Mouse (Mus musculus) thymus, adult 2 months (tissue): ENCODE data around the gene Ccdc33. TPM values are rescaled to one million over a fixed set of nuclear protein-coding genes. Genes with fewer than 3 reads are reported as not detected.

Source experiments
- DNase-seq: peaks from one replicate; pipeline ENCODE4 v3.0.0; 2021
- H3K27ac ChIP-seq: fragments of 200-500 bp; 2 replicates; pipeline ENCODE4 v1.5.1; 2012; ENCODE audit warnings: low read length, control low read depth; ENCODE audit not compliant: control insufficient read depth, insufficient read depth
- H3K27me3 ChIP-seq: fragments of 200-500 bp; 2 replicates; pipeline ENCODE4 v1.6.1; 2012; ENCODE audit warnings: mild to moderate bottlenecking, low read length, moderate library complexity, mixed read lengths; ENCODE audit not compliant: control insufficient read depth, insufficient read depth
- H3K36me3 ChIP-seq: fragments of 200-500 bp; 2 replicates; pipeline ENCODE4 v1.6.1; 2012; ENCODE audit warnings: mild to moderate bottlenecking, low read length, moderate library complexity; ENCODE audit not compliant: control insufficient read depth, insufficient read depth
- H3K4me1 ChIP-seq: fragments of 200-500 bp; replicated peaks from 2 replicates; pipeline ENCODE4 v1.6.1; 2012; ENCODE audit warnings: low read length; ENCODE audit not compliant: control insufficient read depth, insufficient read depth
- H3K4me3 ChIP-seq: fragments of 200-500 bp; 2 replicates; pipeline ENCODE4 v1.5.1; 2012; ENCODE audit warnings: mild to moderate bottlenecking, low read length, control low read depth, moderate library complexity; ENCODE audit not compliant: control insufficient read depth, insufficient read depth
- CTCF ChIP-seq: fragments of 200-500 bp; IDR thresholded peaks from 2 replicates; pipeline ENCODE4 v1.5.1; 2012; ENCODE audit warnings: mild to moderate bottlenecking, control low read depth, low read length, moderate library complexity, borderline replicate concordance; ENCODE audit not compliant: control insufficient read depth, poor library complexity, insufficient read depth; ENCODE audit errors: extremely low read depth
- POLR2A ChIP-seq: fragments of 200-500 bp; IDR thresholded peaks from 2 replicates; pipeline ENCODE4 v1.6.1; 2012; ENCODE audit warnings: mild to moderate bottlenecking, low read length, control low read depth, moderate library complexity; ENCODE audit not compliant: control insufficient read depth, poor library complexity, insufficient read depth; ENCODE audit errors: extremely low read depth
- WGBS: fragments of 180-500 bp; shearing (Covaris S2); methylation state at CpG from one replicate; pipeline ENCODE4 v1.1.7; 2018; 5-methylcytosine and 5-hydroxymethylcytosine counted together
- polyA plus RNA-seq: library from polyadenylated mRNA; depleted of rRNA; stranded (reverse); fragments of >200 nt; gene quantifications from 2 replicates; pipeline ENCODE4 v1.2.3, GENCODE M21; 2012

Ccdc33 gene
- polyA plus RNA-seq, 1 experiment: 1.2 TPM

DNA sequence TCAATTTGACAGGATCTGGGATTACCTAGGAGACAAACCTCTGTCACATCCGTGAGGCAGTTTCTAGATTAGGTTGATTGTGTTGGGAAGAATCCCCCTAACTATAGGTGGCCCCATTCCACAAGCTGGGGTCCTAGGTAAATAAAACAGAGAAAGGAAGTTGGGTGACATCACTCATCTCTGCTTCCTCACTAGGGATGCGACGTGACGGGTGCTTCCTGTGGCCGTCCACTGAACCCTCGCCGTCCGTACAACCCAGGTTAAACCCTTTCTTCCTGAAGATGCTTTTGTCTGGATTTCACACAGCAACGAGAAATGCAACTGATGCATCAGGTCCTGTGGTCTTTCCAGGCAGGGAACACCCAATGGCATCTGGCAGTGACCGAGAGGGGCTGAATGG lies 71.6 kb downstream of the Ccdc33 start:
- Histone ChIP-seq H3K27me3 (no peaks in the 10 kb centered on the region), H3K27ac (no peak overlapping the region), H3K4me3 (no peak overlapping the region), H3K36me3 (no peaks in the 10 kb centered on the region), H3K4me1 (no peaks in the 10 kb centered on the region)
- WGBS: 36% methylated on average over 10 of the region's 10 CpGs
- TF ChIP-seq POLR2A (no peak), CTCF (no peak)
- no peak for DNase-seq

DNA sequence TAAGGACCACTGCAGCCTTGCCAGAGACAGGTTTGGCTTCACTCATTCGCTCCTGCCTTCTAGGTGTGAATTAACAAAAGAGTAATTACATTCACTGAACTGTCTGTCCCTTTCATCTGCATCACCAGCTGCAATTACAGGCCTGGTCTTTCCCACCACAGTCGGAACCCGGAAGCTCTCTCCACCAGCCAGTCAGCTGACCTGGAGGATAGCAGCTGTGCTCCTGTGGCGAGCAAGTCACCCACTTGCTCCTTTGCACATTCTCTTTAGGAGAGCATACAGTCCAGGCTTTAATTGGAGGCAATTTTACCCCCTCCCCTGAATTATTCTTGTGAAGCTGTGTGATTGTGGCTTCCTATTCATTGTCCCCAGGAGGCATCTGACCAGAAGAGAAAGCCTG lies 73.0 kb downstream of the Ccdc33 start:
- H3K4me3 ChIP-seq: no peak overlapping the region
- H3K4me1 ChIP-seq: no peaks in the 10 kb centered on the region
- H3K36me3 ChIP-seq: no peaks in the 10 kb centered on the region
- no peak for DNase-seq
- 35% methylated on average over 4 of the region's 4 CpGs for WGBS
- no peak for TF ChIP-seq POLR2A
- no peak for TF ChIP-seq CTCF
- H3K27ac ChIP-seq: no peak overlapping the region
- H3K27me3 ChIP-seq: no peaks in the 10 kb centered on the region

DNA sequence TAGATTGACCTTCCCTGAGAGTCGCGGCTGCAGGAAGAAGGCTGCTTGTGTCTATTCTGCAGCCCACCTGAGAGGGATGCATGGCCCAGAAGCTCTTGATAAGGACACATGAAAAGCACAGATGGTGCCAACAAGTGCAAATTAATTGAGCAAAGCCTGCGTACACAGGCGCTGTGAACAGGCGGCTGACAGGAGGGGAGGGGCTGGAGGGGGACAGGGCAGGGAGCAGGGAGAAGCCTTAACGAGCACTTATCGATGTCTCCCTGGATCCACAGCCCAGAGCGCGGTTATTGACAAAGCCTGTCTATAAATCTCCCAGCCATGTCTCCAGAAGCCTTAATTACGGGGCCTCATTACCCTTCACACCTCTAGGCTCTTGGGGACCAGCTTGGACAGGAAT lies 73.8 kb downstream of the Ccdc33 start:
- no peak overlapping the region for H3K27ac ChIP-seq
- H3K4me3 ChIP-seq: no peak overlapping the region
- H3K27me3 ChIP-seq: no peaks in the 10 kb centered on the region
- no peaks in the 10 kb centered on the region for H3K36me3 ChIP-seq
- 83% methylated on average over 10 of the region's 10 CpGs for WGBS
- no peak for DNase-seq
- TF ChIP-seq POLR2A (no peak), CTCF (no peak)
- no peaks in the 10 kb centered on the region for H3K4me1 ChIP-seq

DNA sequence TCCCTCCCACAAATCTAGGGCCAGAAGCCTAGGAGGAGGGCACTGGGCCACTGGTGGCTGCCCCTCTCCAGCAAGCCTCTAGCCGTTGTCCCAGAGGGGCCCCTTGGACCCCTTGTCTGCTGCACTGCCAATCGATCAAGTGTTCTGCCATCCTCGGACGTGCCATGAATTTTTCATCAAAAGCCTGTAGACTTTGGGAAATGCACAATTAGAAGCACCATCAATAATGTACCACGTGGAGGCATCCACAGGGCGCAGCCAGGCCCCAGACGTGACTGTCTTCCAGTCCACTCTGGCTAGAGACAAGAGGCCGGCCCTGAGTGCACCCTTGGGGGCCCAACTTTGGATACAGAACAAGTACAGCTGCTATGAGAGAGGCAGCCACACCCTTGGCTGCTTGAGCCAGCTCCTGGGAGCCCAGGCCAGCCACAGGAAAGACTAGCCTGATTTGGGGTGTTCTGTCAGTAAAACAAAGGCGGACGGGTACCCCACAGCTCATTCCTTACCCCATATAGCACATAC lies 75.1 kb downstream of the Ccdc33 start:
- no peaks in the 10 kb centered on the region for H3K27me3 ChIP-seq
- H3K36me3 ChIP-seq: no peaks in the 10 kb centered on the region
- H3K27ac ChIP-seq: no peak overlapping the region
- no peak for DNase-seq
- H3K4me3 ChIP-seq: no peak overlapping the region
- TF ChIP-seq POLR2A (no peak), CTCF (no peak)
- no peaks in the 10 kb centered on the region for H3K4me1 ChIP-seq
- WGBS: 93% methylated on average over 10 of the region's 10 CpGs

DNA sequence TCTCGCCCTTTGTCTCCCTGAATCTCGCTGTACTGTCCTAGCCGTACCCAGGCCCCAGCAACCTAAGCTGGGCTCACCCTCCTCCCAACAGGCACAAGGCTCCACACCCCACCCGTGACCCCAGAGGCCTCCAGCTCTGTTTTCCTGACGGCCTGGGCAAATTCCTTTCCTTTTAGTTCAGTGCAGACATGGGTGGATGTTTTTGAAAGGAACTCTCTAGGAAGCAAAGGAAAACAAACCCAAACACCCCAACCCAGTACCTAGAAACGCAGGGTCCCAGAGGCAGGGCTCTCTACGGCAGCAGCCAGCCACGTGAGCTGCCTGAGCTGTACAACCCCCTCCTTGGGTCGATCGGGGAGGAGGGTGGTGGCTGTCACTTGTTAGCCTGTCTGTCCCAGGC lies 76.2 kb downstream of the Ccdc33 start:
- Histone ChIP-seq H3K27me3 (no peaks in the 10 kb centered on the region), H3K4me1 (no peaks in the 10 kb centered on the region), H3K27ac (no peak overlapping the region), H3K36me3 (no peaks in the 10 kb centered on the region), H3K4me3 (no peak overlapping the region)
- TF ChIP-seq CTCF (no peak), POLR2A (no peak)
- WGBS: 82% methylated on average over 10 of the region's 10 CpGs
- no peak for DNase-seq

DNA sequence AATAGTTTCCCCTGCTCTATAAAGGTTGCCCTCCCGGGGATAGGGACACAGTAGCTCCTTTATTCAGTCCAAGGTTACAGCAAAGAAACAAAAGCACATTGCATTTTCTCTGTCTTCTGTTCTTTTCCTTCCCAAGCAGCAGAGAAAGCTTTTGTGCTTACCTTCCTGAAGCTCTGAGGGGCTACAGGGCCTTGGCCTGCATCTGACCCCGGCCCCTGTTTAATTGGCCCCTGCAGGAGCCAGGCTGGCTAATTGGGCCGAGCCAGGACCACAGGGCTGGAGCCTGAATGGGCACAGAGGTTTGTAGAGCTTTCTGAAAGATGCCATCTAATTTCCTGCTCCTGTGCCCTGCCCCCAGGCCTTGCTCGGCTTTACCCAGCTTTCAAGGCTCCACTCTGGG lies 77.6 kb downstream of the Ccdc33 start:
- TF ChIP-seq CTCF: no peak
- TF ChIP-seq POLR2A: no peak
- DNase-seq: no peak
- Histone ChIP-seq H3K4me1 (no peaks in the 10 kb centered on the region), H3K36me3 (no peaks in the 10 kb centered on the region), H3K27ac (no peak overlapping the region), H3K4me3 (no peak overlapping the region), H3K27me3 (no peaks in the 10 kb centered on the region)
- WGBS: 86% methylated on average over 4 of the region's 4 CpGs

DNA sequence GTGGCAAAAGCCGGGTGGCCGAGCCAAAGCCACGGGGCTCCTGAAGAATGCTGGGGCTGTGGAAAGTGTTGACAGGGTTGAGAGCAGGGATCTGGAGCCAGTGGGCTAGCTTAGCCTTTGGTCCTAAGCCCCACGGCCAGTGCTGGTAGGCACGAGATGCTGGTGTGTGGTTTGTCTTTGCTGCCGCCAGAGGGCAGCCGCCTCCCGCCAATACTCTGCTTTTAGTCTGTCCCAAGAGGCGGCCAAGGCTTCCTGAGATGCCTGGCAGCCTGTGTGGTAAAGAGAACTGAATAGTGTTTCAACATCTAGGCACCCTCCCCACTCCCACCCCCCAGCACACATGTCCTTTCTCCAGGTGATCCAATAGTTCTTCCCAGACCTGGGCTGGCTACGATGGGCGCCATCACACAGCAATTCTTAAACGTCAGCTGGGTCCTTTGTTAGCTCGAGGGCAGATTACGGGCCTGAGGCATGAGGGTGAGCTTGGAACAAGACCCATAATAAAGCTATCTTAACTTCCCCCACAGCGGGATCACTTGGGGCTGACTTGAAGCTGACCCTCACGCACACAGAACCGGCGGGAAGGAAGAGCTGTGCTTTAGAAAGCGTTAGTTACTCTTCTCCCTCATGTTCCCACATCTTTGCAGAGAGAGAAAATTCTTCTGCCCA lies 80.0 kb downstream of the Ccdc33 start:
- no peaks in the 10 kb centered on the region for H3K27me3 ChIP-seq
- H3K4me1 ChIP-seq: no peaks in the 10 kb centered on the region
- 47% methylated on average over 19 of the region's 19 CpGs for WGBS
- no peak overlapping the region for H3K27ac ChIP-seq
- TF ChIP-seq CTCF (peak; percentile 92), POLR2A (no peak)
- DNase-seq: peak; percentile 59
- H3K36me3 ChIP-seq: no peaks in the 10 kb centered on the region
- no peak overlapping the region for H3K4me3 ChIP-seq
